Mouse (Mus musculus): ENCODE results near the gene Chmp4b. TPM values are rescaled to one million over a fixed set of nuclear protein-coding genes. Genes with fewer than 3 reads are reported as not detected.

Chmp4b gene
- polyA plus RNA-seq (2012; rRNA removed) (177 and 206 TPM in 2 replicates), polyA plus RNA-seq (2014; fragmentation: Nextera tagmentation; extraction: Ambion mirVana) (20.7 and 20.9 TPM in 2 replicates)

DNA sequence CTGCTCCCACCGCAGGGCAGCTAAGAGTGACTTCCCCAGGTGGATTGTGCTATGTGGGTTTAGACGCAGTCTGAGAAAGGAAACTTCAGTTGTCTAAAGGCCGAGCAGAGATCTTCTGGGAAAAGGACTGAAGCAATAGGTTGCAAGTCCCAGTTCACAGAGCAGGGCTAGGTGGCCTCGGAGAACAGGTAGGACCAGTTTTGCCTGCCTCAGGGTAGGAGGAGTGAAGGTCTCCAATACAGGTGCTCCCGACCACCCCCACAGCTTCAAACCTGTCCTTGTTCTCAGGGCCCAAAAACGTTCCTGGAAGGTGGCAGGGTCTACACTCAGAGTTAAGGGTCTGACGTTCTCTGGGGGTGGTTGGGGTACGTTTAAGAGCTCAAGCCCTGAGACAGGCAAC is at the start of gene Chmp4b:
Gene Chmp4b, plus strand, starts transcription at position 343 of the 400 bp plus-strand sequence.
- Histone ChIP-seq H3K9ac (ENCODE audit: low read depth, low read length, severe bottlenecking) (no peak within 1 kb of the TSS), H3K9me3 (ENCODE audit: control insufficient read depth, low read length) (no peaks in the 10 kb centered on the region), H3K4me1 (ENCODE audit: control insufficient read depth, insufficient read depth, low read length) (peaks cover 2% of the 10 kb centered on the region; the same call in 1 of the 2 replicates), H3K4me3 (replicated peaks; ENCODE audit: low read length) (no peak within 1 kb of the TSS), H3K27ac (replicated peaks; ENCODE audit: low read depth, low read length) (no peak within 1 kb of the TSS), H3K4me2 (replicated peaks; ENCODE audit: low read depth, low read length, severe bottlenecking) (no peak within 1 kb of the TSS), H3K36me3 (ENCODE audit: control insufficient read depth, insufficient read depth, low read length) (no peaks in the 10 kb centered on the region), H3K27me3 (ENCODE audit: control insufficient read depth, insufficient read depth, low read length) (no peaks in the 10 kb centered on the region)
- 48% methylated on average over 8 of the region's 8 CpGs for WGBS
- no peak for TF ChIP-seq POLR2A (IDR thresholded peaks at IDR 0.05; ENCODE audit: borderline replicate concordance, extremely low read depth, insufficient read depth, insufficient read length)
- no peak for ATAC-seq (ENCODE audit: low FRiP score, low read depth)
- no peak for DNase-seq (ENCODE audit: low spot score)

- Histone ChIP-seq H3K27me3 (ENCODE audit: control insufficient read depth, insufficient read depth, low read length) (no peaks in the 10 kb centered on the region), H3K9me3 (ENCODE audit: control insufficient read depth, low read length) (no peaks in the 10 kb centered on the region), H3K27ac (replicated peaks; ENCODE audit: low read depth, low read length) (no peak overlapping the region), H3K36me3 (ENCODE audit: control insufficient read depth, insufficient read depth, low read length) (no peaks in the 10 kb centered on the region), H3K4me1 (ENCODE audit: control insufficient read depth, insufficient read depth, low read length) (peaks cover 6% of the 10 kb centered on the region; the same call in 1 of the 2 replicates), H3K9ac (ENCODE audit: low read depth, low read length, severe bottlenecking) (peak overlapping the region; percentile 77), H3K4me2 (replicated peaks; ENCODE audit: low read depth, low read length, severe bottlenecking) (peak overlapping the region; percentile 77), H3K4me3 (replicated peaks; ENCODE audit: low read length) (peak overlapping the region; percentile 76)
- 20% methylated on average over 14 of the region's 22 CpGs for WGBS
- no peak for TF ChIP-seq POLR2A (IDR thresholded peaks at IDR 0.05; ENCODE audit: borderline replicate concordance, extremely low read depth, insufficient read depth, insufficient read length)
- no peak; the same call in 1 of the 2 replicates for ATAC-seq (ENCODE audit: low FRiP score, low read depth)
- DNase-seq (ENCODE audit: low spot score), result no peak
Observed at GRCm38 (mm10) chr2:154603007-154603637, 48.4 kb upstream of the Chmp4b start.

- Histone ChIP-seq H3K27me3 (ENCODE audit: control insufficient read depth, insufficient read depth, low read length) (no peaks in the 10 kb centered on the region), H3K4me1 (ENCODE audit: control insufficient read depth, insufficient read depth, low read length) (peaks cover 6% of the 10 kb centered on the region; the same call in 1 of the 2 replicates), H3K9me3 (ENCODE audit: control insufficient read depth, low read length) (no peaks in the 10 kb centered on the region), H3K36me3 (ENCODE audit: control insufficient read depth, insufficient read depth, low read length) (no peaks in the 10 kb centered on the region), H3K4me3 (replicated peaks; ENCODE audit: low read length) (peak within 1 kb of the TSS; percentile 76), H3K9ac (ENCODE audit: low read depth, low read length, severe bottlenecking) (peak within 1 kb of the TSS; percentile 77), H3K27ac (replicated peaks; ENCODE audit: low read depth, low read length) (no peak within 1 kb of the TSS), H3K4me2 (replicated peaks; ENCODE audit: low read depth, low read length, severe bottlenecking) (peak within 1 kb of the TSS; percentile 77)
- ATAC-seq (ENCODE audit: low FRiP score, low read depth) (peak; percentile 100), DNase-seq (ENCODE audit: low spot score) (peak; percentile 98)
- WGBS, result 0% methylated on average over 12 of the region's 13 CpGs
- TF ChIP-seq POLR2A (IDR thresholded peaks at IDR 0.05; ENCODE audit: borderline replicate concordance, extremely low read depth, insufficient read depth, insufficient read length), result 0 out of 2 replicates have a peak, but pooled peaks have one; percentile 36
Observed at GRCm38 (mm10) chr2:154603638-154604153, 47.8 kb upstream of the Chmp4b start, which contains the start of gene Pxmp4. Pxmp4 (minus strand) TSS chr2:154603708.

GRCm38 (mm10) chr2:154604156-154604555 is 47.3 kb upstream of the Chmp4b start:
- 40% methylated on average over 7 of the region's 7 CpGs for WGBS
- Histone ChIP-seq H3K4me1 (ENCODE audit: control insufficient read depth, insufficient read depth, low read length) (peaks cover 6% of the 10 kb centered on the region; the same call in 1 of the 2 replicates), H3K27ac (replicated peaks; ENCODE audit: low read depth, low read length) (no peak overlapping the region), H3K4me2 (replicated peaks; ENCODE audit: low read depth, low read length, severe bottlenecking) (peak overlapping the region; percentile 77), H3K4me3 (replicated peaks; ENCODE audit: low read length) (peak overlapping the region; percentile 76), H3K27me3 (ENCODE audit: control insufficient read depth, insufficient read depth, low read length) (no peaks in the 10 kb centered on the region), H3K9ac (ENCODE audit: low read depth, low read length, severe bottlenecking) (no peak overlapping the region), H3K9me3 (ENCODE audit: control insufficient read depth, low read length) (no peaks in the 10 kb centered on the region), H3K36me3 (ENCODE audit: control insufficient read depth, insufficient read depth, low read length) (no peaks in the 10 kb centered on the region)
- no peak for DNase-seq (ENCODE audit: low spot score)
- no peak for ATAC-seq (ENCODE audit: low FRiP score, low read depth)
- TF ChIP-seq POLR2A (IDR thresholded peaks at IDR 0.05; ENCODE audit: borderline replicate concordance, extremely low read depth, insufficient read depth, insufficient read length), result no peak

GRCm38 (mm10) chr2:154606965-154607364 is 44.5 kb upstream of the Chmp4b start:
- Histone ChIP-seq H3K36me3 (ENCODE audit: control insufficient read depth, insufficient read depth, low read length) (no peaks in the 10 kb centered on the region), H3K4me2 (replicated peaks; ENCODE audit: low read depth, low read length, severe bottlenecking) (no peak overlapping the region), H3K9me3 (ENCODE audit: control insufficient read depth, low read length) (no peaks in the 10 kb centered on the region), H3K4me1 (ENCODE audit: control insufficient read depth, insufficient read depth, low read length) (peaks cover 6% of the 10 kb centered on the region; the same call in 1 of the 2 replicates), H3K9ac (ENCODE audit: low read depth, low read length, severe bottlenecking) (no peak overlapping the region), H3K27ac (replicated peaks; ENCODE audit: low read depth, low read length) (no peak overlapping the region), H3K4me3 (replicated peaks; ENCODE audit: low read length) (no peak overlapping the region), H3K27me3 (ENCODE audit: control insufficient read depth, insufficient read depth, low read length) (no peaks in the 10 kb centered on the region)
- TF ChIP-seq POLR2A (IDR thresholded peaks at IDR 0.05; ENCODE audit: borderline replicate concordance, extremely low read depth, insufficient read depth, insufficient read length), result no peak
- ATAC-seq (ENCODE audit: low FRiP score, low read depth) (no peak), DNase-seq (ENCODE audit: low spot score) (no peak)
- 80% methylated on average over 1 of the region's 1 CpGs for WGBS
